Mouse (Mus musculus): ENCODE results near the gene Cox4i2.

Gene Cox4i2

DNA sequence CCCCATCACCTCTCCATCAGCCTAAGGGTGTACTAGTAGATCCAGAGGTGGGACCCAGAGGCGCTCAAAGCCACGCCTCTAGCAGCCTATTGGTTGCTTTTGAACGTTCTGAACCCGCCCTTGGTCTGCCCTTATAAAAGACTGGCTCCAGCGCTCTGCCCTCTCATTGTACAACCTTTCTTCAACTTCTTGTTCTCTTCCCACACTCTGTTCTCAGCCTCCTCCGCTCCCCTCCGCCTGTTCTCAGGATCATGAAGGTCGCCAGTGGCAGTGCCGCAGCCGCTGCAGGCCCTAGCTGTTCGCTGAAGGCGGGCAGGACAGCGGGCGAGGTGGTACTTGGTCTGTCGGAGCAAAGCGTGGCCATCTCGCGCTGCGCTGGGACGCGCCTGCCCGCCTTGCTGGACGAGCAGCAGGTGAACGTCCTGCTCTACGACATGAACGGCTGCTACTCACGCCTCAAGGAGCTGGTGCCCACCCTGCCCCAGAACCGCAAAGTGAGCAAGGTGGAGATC lies 17.8 kb upstream of the Cox4i2 start, which contains the start of gene Id1:
TSS of gene Id1 (plus strand) at position 162 of the 512 bp plus-strand sequence.
- peak; percentile 45 to 54 for DNase-seq

DNA sequence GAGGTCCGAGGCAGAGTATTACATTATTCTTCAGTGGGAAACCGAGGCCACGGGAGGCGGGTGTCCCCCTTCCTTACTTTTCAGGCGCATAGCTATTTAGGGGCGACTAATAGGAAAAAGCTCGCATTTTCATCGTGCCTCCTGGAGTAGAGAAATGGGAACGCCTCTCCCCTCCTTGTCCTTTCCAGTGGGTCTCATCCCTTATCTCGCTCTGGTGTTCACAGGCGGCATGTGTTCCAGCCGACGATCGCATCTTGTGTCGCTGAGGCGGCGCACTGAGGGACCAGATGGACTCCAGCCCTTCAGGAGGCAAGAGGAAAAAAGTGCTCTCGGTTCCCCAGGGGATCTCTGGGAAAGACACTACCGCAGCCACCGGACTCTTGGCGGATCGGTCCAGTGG lies 17.2 kb upstream of the Cox4i2 start:
- DNase-seq = peak in 1 of 2 experiments; percentile 10

DNA sequence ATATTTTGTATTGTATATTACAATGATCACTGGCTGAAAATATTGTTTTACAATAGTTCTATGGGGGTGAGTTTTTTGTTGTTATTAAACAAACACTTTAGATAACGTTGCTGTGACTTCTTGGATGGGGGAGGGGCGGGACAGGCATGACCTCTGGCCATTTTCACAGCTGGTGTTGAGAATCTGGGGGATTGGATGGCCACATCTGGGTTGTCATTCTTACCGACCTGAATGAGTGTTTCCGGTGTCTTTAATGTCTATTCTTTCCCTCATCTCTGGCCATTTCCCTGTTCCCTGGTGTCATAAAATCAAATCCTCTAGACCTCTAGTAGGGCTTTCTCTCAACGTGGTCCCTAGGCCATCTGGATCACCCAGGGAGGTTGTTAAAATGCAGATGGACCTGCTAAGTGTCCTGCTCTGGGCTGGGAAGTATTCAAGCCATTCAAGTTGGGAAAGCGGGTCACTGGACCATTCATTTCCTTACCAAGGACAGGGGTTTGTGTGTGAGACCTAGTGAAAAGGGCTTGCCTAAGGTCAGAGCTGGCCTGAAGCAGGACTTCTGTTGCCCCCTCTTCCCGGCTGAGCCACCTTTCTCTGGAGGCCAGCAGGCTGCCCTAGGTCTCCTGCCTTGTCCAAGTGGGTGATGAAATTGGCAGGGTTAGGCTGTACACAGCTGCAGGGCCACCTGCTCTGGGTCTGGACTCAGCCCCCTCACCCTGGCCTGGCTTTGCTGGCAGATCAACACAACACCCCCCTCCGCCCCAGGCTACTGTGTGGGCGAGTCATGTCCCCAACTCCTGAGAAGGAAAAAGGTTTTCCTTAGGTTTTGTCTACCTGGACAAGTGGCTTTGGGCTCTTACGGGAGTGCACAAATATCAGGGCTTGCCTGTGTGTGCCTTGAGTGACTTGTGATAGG lies 16.4 kb upstream of the Cox4i2 start:
- DNase-seq = peak in 1 of 2 experiments; percentile 15

DNA sequence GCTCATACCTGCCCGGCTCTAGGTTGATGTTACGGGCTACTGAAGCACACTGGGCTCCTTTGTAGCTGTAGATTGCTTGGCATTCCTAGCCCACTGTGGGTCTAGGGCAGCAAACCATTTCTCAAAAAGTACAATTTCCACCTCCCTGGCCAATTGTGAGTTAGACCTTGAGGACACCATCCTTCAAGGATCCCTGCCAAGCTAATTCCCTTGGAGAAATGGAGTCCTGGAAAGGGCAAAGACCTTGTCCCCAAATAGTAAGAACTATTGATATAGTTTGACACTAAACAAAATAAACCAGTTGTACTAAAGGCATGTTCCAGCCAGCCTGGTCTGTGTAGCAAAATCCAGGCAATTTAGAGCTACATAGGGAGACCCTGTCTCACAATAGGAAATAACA lies 15.6 kb upstream of the Cox4i2 start:
- no peak for DNase-seq

DNA sequence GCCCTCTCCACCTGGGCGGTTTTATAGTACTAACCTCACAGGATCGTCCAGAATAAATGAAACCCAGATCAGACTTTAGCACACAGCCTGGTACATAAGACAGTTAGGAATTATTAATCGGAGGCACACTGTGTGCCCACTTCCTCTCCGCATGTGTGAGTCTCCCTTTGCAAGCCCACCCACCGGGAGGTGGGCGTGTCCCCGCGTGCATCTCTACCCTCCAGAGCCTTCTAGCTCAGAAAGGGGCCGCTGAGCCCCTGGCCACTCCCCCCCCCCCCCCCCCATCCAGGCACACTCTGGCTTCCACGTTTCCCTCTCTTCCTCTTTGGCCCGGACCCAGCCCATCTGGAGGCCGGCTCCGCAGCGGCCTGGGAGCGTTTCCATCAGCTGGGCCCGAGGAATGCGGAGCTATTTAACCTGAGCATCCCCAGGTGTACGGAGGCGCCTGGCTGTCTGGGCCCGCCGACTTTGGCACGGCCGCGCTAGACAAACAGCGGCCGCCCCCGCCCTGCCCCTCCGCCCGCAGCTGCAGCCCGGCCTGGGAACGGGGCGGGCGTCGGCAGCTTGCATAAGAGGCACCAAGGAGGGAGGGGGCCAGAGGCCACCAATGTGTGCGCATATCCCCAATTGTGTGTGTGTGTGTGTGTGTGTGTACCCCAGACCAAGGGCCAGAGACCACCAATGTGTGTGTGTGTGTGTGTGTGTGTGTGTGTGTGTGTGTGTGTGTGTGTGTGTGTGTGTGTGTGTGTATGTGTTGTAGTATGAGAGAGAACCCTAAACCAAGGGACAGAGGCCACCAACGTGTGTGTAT lies 14.7 kb upstream of the Cox4i2 start:
- peak; percentile 35 to 37 for DNase-seq

DNA sequence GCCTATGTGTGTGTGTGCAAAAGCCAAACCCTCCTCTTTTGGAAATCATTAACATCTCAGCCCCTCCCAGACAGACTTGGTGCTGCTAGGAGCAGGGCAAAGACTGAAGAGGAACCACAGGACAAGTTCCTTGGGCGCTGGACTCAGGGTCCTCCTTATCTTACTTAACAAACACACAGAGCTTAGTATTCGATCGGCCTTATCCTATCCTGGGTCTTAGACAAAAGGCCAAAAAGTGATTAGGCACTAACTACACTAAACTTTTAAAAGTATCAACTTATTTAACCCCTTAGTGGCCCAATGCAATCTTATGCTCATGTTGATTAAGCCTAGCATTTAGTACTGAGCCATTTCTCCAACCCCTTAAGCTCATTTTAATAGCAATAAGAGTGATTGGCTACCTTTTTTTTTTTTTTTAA lies 14.1 kb upstream of the Cox4i2 start:
- peak in 1 of 2 experiments; percentile 6 for DNase-seq

DNA sequence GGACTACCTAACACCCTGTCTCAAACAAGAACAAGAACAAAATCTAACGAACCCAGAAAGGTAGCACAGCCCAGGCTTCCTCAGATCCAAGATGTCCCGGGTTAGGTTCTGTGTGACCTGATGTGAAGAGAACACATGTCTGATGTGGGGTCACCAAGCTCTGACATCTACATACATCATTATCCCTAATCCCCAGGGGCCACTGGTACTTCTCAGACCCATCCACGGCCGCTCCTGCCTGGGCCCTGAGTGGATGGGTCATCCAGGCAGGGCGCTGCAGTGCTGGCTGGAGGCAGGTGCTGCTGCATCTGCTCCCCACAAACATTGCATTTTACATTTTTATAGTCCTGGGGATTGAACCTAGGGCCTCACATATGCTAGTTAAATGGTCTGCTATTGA lies 13.5 kb upstream of the Cox4i2 start:
- DNase-seq = no peak

DNA sequence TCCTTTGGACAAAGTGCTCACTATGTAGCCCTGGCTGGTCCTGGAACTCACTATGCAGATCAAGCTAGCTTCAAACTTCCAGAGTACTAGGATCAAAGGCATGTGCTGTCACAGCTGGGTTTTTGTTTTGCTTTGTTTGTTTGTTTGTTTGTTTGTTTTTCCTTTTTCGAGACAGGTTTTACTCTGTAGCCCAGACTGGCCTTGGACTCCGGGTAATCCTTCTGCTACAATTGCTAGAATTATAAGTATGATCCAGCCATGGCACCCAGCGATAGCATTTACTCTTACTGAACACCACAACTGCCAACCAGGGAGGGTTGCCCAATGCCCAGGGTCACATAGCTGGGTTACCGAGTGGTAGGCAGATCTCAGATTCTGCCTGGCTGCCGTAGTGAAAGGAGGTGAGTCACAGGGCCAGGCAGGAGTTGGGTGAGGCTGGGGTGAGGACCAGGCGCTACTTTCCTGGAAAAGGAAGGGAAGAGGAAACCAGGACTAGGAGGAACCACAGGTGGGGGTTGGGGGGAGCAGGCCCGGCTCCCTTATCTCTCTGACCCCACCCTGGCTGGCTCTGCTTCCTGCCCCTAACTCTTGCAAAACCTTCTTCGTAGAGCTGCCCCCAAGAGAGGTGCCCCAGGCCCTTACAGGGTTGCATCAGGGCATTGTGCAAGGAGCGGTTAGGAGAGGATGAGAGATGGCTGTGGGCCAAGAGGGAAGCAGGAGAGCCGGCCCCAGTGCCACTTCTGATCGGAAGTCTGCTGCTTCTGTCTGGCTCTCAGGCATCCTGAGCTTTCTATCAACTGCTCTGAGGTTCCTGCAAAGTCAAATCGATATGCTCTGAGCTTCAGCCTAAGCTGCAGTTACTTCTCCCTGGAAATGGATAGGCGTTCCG lies 12.6 kb upstream of the Cox4i2 start:
- DNase-seq = no peak

DNA sequence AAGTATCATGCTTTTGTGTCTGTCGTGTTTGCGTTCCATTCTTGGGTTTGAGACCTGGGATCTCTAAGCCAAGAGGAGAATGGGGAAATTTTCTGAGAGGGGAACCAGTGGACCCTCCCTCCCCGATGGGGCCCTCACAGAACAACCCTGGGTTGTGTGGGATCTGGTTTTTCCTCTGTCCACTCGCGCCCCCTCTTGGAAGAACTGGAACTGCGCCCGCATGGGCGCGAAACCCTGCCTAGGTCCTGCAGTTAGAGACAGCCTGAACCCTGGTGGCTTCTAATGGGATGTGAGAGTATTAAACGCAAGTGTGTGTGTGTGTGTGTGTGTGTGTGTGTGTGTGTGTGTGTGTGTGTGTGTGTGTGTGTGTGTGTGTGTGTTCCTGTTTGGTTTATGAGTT lies 11.5 kb upstream of the Cox4i2 start:
- peak; percentile 45 to 57 for DNase-seq

DNA sequence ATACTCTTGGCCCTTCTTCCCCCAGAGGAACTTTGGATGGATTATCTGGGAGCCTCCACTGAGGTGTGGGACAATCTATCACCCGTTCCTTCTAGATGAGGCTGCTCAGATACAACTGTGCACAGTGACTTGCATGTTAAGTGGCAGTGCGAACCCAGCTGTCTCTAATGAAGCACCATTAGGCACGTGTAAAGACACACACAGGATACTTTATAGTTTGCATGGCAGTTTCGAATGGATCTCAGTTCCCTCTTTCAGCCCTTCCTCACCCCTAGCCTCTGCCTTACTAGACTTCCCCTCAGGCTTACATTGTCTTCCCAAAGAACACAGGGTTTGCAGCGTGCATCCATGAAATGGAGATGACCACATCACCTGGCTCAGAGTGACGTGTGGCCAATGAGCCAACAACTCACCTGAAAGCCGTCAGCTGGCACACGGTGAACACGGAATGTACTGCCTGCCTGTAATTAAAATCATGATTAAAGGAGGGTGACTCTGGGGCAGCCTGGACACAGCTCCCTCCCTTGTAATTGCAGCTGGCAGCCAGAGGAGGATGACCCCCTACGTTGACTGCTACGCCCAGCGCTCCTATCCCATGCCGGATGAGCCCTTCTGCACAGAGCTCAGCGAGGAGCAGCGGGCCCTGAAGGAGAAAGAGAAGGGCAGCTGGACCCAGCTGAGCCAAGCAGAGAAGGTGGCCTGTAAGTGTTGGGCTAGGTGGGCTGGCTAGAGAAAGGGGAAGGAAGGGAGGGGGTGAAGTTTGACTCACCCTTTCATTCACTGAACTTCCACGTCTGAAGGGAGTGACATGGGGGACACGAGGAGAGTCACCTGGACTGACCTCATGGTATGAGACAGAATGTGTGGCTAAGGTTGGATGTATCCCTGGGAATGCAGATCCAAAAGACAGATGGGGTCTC lies 2.8 kb downstream of the Cox4i2 start:
- DNase-seq = no peak

DNA sequence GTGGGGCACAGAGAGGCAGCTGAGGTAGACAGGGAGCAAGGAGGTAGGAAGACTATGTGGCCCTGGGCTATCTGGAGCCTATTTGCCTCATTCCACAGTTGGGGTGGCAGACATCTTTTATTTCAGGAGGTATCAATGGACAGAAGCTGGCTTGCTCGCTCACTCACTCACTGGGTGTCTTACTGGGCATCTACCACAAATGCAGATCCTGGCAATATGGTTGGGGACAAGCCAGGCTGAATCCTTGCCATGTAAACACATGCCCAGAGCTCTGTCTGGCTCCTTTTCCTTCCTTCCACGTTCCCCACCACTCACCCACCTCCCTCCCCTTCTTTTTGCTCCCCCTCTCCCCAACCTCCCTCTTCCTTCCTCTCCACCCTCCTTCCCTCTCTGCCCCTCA lies 3.5 kb downstream of the Cox4i2 start:
- no peak for DNase-seq

DNA sequence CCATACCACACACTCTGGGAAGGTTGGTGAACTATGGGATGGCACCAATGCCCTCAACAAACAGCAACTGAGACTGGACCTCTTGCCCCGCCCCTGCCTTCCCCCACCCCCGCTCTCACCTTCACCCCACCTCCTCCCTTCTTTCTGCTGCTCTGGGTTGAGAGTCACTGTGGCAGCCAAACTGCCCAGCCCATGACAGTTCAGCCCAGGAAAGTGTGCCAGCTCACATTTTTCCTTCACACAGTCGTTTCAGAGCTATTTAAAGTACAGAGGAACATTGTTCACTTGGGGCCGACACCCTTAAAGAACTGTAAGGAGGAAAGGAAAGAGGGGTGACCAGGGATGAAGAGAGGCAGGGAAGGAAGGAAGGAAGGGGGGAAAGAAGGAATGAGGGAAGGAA lies 4.4 kb downstream of the Cox4i2 start:
- no peak for DNase-seq

DNA sequence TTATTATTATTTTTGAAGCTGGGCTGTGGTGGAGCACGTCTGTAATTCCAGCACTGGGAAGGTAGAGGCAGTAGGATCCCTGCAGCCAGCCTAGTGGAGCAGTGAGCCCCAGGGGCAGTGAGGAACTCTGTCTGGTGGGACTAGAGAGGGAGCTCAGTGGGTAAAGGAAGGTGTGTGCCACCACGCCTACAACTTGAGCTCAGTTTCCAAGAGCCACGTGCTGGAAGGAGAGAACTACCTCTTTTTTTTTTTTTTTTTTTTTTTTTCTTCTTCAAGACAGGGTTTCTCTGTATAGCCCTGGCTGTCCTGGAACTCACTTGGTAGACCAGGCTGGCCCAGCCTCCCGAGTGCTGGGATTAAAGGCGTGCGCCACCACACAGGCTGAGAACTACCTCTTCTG lies 9.3 kb downstream of the Cox4i2 start:
- no peak for DNase-seq

DNA sequence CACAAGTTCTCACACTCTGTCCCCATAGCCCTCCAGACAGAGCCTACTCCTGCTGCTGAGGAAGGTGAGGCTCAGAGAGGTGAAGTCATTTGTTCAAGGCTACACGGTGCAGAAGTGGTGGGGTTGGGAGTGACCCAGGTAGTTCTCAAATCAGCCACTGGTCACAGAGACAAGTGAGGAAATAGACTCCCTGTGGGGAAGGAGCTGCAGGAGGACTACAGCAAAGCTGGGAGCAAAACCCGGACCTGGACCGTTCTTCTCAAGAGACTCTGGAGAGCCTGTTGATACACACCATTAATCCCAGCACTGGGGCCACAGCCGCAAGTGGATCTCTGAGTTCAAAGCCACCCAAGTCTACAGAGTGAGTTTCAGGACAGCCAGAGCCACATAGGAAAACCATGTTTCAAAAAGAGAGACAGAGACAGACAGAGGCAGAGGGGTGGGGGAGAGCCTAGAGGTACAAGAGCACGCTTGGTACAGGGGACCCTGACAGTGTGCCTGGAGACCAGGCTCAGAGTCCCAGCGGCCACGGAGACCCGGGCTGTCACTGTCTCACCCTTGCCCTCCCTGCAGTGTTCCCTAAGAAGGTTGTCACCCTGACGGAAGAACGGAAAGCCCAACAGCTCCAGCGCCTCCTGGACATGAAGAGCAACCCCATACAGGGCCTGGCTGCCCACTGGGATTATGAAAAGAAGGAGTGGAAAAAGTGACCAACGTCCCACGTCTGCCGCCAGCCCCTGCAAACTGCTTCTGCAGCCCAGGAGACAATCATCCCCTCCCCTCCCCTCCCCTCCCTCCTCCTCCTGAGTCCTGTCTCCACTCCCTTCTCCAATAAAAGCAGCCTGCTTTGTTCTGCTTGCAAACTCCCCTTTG lies 10.4 kb downstream of the Cox4i2 start:
- DNase-seq = no peak

DNA sequence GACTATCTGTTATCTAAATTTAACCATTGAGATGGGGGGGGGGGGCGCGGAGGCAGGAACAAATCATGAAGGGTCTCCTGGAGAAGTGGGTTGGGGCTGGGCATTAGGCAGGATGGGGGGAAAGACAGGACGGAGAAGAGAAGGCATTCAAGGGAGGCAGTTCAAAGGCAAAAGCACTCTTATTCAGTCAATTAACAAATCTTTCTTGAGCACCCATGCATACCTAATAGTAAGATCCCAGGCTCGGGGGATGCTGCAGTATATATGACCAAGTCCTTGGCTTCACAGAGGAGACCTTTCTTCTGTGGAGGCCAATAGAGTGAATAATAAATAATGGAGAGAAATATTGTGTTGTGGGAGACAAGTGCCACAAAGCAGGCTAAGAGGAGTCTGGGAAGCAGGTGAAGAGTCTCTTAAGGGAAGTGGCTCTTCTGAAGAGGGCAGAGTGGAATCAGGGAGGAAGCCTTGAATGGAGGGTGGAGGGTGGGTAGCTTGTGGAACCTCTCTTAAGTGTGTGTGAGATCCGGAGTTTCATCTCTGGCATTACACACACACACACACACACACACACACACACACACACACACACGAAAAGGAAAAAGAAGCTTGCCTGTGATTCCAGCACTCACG lies 11.2 kb downstream of the Cox4i2 start:
- DNase-seq = no peak

DNA sequence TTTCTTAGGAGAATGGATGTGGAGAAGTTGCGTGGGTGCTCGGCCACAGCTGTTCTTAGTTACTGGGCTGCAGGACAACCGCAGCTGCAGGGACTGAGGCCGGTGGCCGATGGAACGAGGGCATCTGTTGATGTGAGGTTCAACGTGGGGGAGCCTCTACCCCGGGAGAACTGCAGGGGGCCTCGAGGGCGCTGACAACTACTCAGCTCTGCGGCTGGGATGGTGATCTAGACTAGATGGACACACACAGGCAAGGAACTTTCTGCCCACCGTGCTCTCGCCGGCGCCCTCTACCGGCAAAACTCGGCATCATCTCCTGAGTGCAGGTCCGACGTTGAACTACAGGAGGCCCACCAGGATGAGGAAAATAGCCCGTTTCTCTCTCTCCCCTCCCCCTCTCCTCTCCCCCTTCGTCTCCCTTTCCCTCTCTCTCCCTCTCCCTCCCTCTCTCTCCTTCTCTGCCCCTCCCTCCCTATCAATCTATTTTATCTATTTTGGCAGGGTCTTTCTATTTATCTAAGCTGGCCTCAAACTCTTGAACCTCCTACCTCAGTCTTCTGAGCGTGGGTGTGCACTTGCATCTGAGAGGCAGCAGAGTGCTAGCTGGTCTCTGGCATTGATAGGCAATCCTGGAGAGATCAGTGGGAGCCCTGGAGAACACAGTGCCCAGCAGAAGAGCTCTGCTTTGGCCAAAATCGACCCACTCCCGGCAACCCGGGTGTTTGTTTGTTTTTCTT lies 12.6 kb downstream of the Cox4i2 start:
- DNase-seq = peak; percentile 91

DNA sequence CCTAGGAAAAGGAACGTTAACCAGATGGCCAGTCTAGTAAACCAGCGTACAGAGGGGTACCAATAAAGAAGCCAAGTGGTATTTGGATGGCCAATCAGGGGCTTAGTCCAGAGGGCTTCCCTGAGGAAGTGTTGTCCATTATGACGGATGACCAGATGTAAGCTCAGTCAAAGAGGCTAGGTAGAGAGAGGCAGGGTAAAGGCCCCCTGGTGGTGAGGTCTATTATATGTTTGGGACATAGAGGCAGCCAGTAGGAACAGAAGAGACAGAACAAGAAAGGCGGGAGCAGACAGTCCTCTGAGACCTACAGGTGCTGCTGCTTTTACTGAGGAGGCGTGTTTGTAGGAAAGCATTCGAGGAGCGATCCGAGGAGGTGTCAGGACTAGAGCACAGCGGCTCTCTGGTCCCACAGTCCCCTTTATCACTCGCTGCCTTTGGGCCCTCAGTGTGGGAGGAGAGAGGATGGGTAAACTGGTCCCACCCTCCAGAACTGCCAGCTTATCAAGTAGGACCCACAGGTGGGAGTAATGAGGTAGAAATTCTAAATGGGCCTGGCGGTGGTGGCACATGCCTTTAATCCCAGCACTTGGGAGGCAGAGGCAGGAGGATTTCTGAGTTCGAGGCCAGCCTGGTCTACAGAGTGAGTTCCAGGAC lies 13.8 kb downstream of the Cox4i2 start:
- DNase-seq = peak; percentile 59 to 70

DNA sequence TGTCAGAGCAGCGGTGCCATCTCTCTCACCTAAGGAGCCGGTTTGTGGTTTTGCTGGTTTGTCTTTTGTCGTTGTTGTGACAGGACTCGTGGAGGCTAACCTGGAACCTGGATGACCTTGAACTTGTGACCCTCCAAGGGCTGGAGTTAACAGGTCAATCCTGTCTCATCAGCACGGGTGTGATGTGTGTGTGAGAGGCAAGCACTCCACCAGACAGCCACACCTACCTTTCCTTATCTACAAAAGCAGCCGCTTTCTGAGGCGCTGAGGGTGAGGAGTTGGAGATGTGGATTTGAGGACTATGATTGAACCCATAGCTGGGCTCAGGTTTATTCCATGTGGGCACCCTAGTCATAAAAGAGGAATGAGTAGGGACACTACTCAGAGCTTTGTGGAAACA lies 15.7 kb downstream of the Cox4i2 start:
- DNase-seq = no peak

DNA sequence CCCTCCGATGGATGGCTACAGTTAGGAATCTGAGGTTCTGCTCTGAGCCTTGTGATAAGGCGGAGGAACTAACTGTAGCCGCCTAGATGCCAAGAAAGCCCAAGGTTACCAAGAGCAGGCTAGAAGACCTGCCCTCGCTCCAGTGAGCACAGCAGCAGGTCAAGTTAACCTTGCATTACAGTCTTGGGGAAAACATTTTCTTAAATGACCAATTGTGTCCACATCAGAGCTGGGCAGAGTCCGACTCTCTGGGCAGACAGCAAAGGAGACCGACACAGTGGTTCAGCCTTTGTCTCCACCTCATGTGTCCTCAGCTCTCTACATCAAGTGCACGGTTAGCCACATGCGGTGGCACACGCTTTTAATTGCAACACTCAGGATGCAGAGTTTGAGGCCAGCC lies 17.6 kb downstream of the Cox4i2 start:
- no peak for DNase-seq

All from B cell, adult 2 months (primary cell).